Mouse (Mus musculus) limb, embryonic 10.5 days (tissue): ENCODE results near the gene Vmn2r73. TPM values are rescaled to one million over a fixed set of nuclear protein-coding genes. Genes with fewer than 3 reads are reported as not detected.
"Not testable (repeated sequence)": the region's sequence is repeated elsewhere in the genome, so short reads cannot be mapped to it uniquely, and the experiment has no call there.

Experiments used
- DNase-seq: peaks from one replicate; pipeline ENCODE4 v3.0.0-alpha.2; 2017; ENCODE audit warnings: low spot score
- H3K27ac ChIP-seq: fragments of 300-500 bp; sonication (generic); 2 replicates; pipeline ENCODE4 v1.5.1; 2016; ENCODE audit warnings: mild to moderate bottlenecking
- H3K27me3 ChIP-seq: fragments of 300-500 bp; sonication (generic); 2 replicates; pipeline ENCODE4 v1.6.1; 2016; ENCODE audit warnings: low read depth, mild to moderate bottlenecking; ENCODE audit not compliant: poor library complexity, severe bottlenecking
- H3K36me3 ChIP-seq: fragments of 300-500 bp; sonication (generic); 2 replicates; pipeline ENCODE4 v1.6.1; 2016; ENCODE audit warnings: mild to moderate bottlenecking, moderate library complexity
- H3K4me1 ChIP-seq: fragments of 300-500 bp; sonication (generic); 2 replicates; pipeline ENCODE4 v1.6.1; 2016
- H3K4me3 ChIP-seq: fragments of 300-500 bp; sonication (generic); 2 replicates; pipeline ENCODE4 v1.5.1; 2016; ENCODE audit warnings: mild to moderate bottlenecking, moderate library complexity
- H3K9me3 ChIP-seq: fragments of 300-500 bp; sonication (generic); replicated peaks from 2 replicates; pipeline ENCODE4 v1.6.1; 2016; ENCODE audit warnings: mild to moderate bottlenecking
- WGBS: fragments of 180-500 bp; shearing (Covaris S2); methylation state at CpG from one replicate; pipeline ENCODE4 v1.1.7; 2016; 5-methylcytosine and 5-hydroxymethylcytosine counted together
- polyA plus RNA-seq: library from polyadenylated mRNA; unstranded; fragments of >200 nt; fragmentation: Nextera tagmentation; extraction: Ambion mirVana; gene quantifications from 2 replicates; pipeline ENCODE4 v1.2.1, GENCODE M21; 2016

Gene Vmn2r73
- not detected in 2 replicates for polyA plus RNA-seq

DNA sequence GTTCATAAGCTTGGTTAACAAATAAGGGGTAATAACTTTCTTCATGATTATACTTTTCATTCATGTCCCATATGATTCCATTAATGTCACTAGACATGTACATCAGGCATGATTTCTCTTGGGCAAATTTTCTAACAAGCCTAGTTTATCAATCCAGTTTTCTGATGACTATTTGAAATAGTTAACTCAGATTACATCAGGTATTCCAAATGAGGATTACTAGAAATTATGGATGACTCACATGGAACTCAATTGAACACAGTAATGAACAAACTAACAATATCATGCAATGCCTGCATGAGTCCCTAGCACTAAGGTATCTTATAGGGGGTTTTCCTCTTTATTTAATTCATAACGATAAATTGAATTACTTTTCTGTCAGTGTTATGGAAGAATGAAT lies at the start of gene Vmn2r73:
TSS of gene Vmn2r73 (minus strand) at position 101 of the 400 bp plus-strand sequence.
- Histone ChIP-seq H3K4me1 (no peaks in the 10 kb centered on the region), H3K27ac (no peak within 1 kb of the TSS), H3K9me3 (no peaks in the 10 kb centered on the region), H3K36me3 (no peaks in the 10 kb centered on the region), H3K27me3 (no peaks in the 10 kb centered on the region), H3K4me3 (no peak within 1 kb of the TSS)
- DNase-seq = no peak
- WGBS = 85% methylated on average over 1 of the region's 1 CpGs

GRCm38 (mm10) chr7:85840090-85840948 lies 35.7 kb downstream of the Vmn2r73 start:
- Histone ChIP-seq H3K4me3 (no peak overlapping the region), H3K9me3 (no peaks in the 10 kb centered on the region), H3K27me3 (no peaks in the 10 kb centered on the region), H3K27ac (peak overlapping the region; percentile 53), H3K36me3 (no peaks in the 10 kb centered on the region), H3K4me1 (peaks cover 10% of the 10 kb centered on the region)
- WGBS = 8% methylated on average over 2 of the region's 2 CpGs
- peak; percentile 31 for DNase-seq

GRCm38 (mm10) chr7:85818092-85818491 lies 58.0 kb downstream of the Vmn2r73 start:
- not testable (repeated sequence) for H3K4me1 ChIP-seq, H3K4me3 ChIP-seq, H3K27ac ChIP-seq, H3K36me3 ChIP-seq, H3K9me3 ChIP-seq, DNase-seq, H3K27me3 ChIP-seq
- WGBS = 12% methylated on average over 6 of the region's 6 CpGs

Other genes starting within 250 kb of the Vmn2r73 start
- not detected in 2 replicates for gene Vmn2r72, start 121.2 kb downstream of the Vmn2r73 start, polyA plus RNA-seq
- not detected in 2 replicates for gene Vmn2r74, start 85.4 kb upstream of the Vmn2r73 start, polyA plus RNA-seq